Mouse (Mus musculus) right cerebral cortex, postnatal 36 days (tissue): ENCODE results near the gene Kcnh1.

Experiments used
- DNase-seq, 2 experiments: peaks; one replicate each; pipeline ENCODE4 v3.0.0; 2022; ENCODE audit warnings: low spot score in 2 of 2, mixed read lengths in 1 of 2

Kcnh1 gene

GRCm38 (mm10) chr1:192415813-192416212 is 225.2 kb downstream of the Kcnh1 start:
- DNase-seq, result peak in 1 of 2 experiments; percentile 38

DNA sequence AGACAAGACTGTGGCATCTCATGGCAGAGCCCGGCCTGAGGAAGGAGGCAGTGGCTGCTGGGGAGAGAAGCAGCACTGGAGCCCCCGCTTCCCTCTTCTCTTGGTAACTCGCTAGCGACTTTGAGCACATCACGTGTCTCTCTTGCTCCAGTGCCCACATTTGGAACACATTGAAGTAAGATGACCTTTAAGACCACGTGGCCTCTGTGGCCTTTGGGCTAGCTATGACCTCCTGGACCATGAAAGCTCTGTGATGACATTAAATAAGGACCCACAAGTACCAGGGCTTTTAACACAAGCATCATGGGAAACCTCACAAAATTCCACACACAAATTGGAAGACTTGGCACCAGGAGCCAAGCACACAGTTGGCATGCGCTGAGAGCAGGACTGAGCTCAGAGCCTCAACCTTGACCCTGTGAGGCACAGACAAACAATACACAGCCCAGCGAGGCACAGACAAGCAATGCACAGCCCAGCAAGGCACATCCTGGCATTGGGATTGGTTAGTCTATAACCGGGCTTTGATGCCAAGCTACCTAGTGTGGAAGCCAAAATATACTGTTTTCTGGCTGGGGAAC is 225.8 kb downstream of the Kcnh1 start:
- DNase-seq, result no peak

- DNase-seq, result no peak
Measured at GRCm38 (mm10) chr1:192419176-192419575, 228.6 kb downstream of the Kcnh1 start.

DNA sequence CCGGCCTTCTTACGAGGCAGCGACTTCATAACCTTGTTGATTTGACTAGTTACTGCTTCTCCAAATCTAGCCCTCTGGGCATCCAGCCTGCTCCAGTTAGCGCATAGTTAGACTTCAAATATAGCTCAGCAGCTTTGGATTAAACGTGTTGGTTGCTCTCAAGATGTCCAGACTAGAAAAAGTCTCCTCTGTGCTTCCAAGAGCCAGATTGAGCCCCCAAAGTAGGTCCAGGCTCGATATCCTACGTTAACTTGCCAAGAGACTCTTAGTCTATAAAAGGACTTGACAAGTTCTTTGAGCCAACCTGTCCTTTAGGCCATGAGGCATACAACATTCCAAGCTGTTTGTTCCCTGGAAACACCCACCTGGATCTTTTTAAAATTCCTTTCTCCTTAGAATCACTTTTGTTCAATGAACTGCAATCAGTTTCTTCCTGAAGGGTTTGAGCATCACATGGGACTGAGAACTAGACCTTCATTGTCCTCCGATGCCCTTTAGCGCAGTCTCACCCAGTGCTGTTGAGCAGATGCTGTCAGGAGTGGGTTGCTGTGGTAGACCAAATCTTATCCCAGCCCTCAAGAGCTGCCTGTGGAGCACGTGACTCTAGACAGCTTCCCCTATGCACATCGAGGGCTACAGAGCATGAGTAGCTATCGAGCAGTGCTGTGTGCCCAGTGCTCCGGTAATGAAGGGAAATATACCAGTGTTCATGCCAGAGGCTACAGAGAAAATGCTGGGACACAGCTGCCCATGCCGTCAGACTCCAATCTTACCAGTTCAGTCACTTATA is 231.0 kb downstream of the Kcnh1 start:
- DNase-seq, result peak in 1 of 2 experiments; percentile 67

- no peak for DNase-seq
Measured at GRCm38 (mm10) chr1:192431423-192431822, 240.8 kb downstream of the Kcnh1 start.

DNA sequence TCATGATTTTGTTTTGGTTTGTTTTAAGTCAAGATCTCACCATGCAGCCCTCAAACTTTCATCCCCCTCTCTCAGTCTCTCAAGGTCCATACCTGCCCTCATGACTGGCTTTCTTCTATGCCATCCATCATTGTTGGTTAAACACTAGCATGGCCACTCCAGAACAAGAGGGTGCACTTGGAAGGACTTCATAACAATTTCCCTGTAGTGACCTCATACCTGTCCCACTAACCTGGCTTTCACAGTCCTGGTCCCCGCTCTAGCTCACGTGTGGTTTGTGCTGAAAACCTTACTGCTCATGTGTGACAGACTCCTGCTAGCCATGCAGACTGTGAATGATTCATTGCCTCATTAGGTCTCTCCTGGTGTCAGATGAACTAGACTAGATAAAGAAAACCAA is 244.9 kb downstream of the Kcnh1 start:
- no peak for DNase-seq

GRCm38 (mm10) chr1:192439151-192439837 is 248.7 kb downstream of the Kcnh1 start:
- DNase-seq, result no peak

DNA sequence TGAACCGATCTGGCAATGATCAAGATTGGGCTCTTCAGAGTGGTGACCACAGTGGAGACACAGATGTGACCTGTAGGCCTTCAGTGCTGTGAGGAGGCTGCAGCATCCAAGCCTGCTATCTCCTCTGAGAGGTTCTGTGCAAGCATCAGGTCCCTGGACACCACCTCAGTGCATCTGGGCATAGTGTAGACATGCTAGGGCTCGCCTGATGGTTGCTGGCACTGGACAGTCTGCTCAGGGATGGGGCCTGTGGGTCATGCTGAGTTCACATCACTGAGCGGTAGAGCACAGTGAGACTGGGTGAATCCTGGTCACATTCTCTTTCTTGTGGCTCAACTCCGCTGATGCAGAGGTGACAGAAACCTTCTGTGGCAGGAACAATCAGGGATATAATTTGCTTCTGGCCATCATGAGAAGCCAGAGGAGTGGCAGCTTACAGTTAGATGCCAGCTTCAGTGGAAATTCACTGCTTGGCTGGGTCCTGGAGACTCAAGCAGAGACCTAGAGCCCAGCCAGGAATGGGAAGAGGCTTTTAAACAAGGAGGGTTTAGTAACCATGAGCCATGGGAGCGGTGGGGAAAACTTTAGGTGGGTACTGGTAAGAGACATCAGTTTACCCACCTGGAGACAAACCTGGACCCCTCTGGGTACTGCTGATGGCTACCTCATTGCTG is 252.3 kb downstream of the Kcnh1 start:
- DNase-seq, result no peak

GRCm38 (mm10) chr1:192443998-192444657 is 253.6 kb downstream of the Kcnh1 start:
- no peak for DNase-seq

GRCm38 (mm10) chr1:192444658-192445447 is 254.3 kb downstream of the Kcnh1 start:
- peak; percentile 72 to 75 for DNase-seq

- no peak for DNase-seq
Measured at GRCm38 (mm10) chr1:192446158-192446557, 255.6 kb downstream of the Kcnh1 start.

GRCm38 (mm10) chr1:192447666-192448065 is 257.1 kb downstream of the Kcnh1 start:
- DNase-seq, result no peak

DNA sequence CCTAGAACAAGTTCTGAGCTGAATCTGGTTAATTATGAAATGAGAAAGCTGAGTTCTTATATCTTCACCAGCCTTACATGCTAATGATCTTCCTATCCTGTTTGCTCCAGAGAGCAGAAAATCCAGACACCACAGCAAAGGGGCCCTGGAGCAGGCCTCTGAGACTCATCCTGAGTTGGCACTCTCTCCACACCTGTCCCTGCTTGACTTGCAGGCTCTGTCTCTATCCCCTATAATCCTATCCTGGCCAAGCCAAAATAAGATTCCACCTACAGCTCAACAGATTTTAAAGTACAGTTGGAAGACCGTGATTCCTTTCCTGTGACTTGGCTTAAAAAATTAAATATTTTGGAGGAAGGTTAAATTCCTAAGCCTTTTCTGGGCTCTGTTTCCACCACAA is 257.9 kb downstream of the Kcnh1 start:
- no peak for DNase-seq

DNA sequence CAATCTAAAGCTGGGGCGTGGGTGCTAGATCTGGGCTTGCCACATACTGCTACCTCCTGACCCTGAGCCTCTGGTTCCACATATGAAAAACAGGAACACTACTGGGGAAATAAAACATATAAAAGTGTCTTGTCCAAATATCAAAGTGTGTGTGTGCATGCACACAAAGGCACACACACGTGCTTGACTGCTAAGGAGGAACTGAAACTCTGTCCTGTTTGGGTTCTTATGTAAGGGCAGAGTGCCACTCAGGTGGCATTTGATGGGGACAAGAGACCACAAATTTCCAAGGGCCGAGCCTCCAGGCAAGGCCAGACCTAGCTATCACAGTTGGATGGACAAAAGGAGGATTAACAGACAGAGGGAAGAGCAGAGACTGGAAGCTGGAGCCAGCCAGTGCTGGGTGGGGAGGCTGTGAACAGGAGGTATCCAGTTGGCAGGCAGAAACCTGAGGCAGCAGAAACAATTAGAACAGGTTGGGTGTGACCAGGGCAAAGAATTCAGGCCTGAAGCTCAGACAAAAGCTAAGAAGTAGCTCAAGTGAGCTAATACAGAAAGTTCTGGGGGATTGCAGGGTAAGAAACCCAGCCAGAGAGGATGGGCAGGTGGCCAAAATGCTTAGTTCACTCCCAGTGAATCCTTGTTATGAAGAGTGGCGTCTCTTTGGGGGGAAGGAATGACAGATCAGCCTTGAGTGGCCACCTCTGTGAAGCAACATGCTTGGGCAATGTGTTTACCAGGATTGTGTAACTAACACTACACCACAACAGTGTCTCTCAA is 259.2 kb downstream of the Kcnh1 start:
- no peak for DNase-seq

GRCm38 (mm10) chr1:192450425-192450824 is 259.9 kb downstream of the Kcnh1 start:
- no peak for DNase-seq

DNA sequence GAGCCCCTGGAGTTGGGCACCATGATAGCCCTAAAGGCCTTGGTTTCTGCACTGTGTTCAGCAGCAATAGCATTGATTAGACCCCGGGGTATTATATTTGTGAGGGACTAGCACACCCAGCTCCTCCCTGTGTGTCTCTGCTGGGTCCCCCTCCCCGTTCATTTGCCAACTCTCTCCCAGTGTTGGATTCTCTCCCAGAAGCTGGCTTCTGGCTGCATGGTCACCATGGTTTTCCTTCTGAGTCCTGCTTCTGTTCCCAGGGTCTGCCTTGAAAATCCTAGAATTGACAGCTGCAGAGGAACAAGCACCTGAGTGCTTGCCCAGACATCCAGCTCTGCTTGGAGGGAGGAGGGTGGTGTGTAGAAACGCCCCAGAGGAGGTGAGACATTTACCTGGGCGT is 261.1 kb downstream of the Kcnh1 start:
- no peak for DNase-seq

- DNase-seq, result no peak
Measured at GRCm38 (mm10) chr1:192454501-192454900, 263.9 kb downstream of the Kcnh1 start.

- DNase-seq, result no peak
Measured at GRCm38 (mm10) chr1:192454981-192455380, 264.4 kb downstream of the Kcnh1 start.

- DNase-seq, result no peak
Measured at GRCm38 (mm10) chr1:192457037-192457436, 266.5 kb downstream of the Kcnh1 start.
